Mouse (Mus musculus): ENCODE data around the gene Tecpr2.

DNA sequence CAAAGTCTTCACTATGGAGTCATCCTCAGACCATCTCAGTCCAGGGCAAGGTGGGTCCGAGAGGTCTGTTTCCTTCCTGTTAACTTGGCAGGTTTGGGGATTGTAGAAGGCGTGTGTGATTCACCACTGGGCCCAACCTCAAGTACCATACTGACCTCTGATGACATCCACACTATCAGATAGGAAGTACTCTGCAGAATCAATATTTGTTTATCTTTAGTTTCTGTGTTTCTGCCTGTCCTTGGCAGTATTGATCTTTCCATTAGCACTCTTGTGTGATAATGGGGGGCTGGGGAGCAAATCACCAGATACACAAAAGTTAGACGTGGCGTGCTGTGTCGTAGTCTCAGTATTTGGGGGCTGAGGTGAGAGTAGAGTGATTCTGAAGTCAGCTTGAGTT, 17.8 kb upstream of the Tecpr2 start:
- no peak for TF ChIP-seq CTCF (IDR thresholded peaks at IDR 0.05)
- TF ChIP-seq EP300 (IDR thresholded peaks at IDR 0.05; ENCODE audit: insufficient read depth, low read depth, low read length) = no peak
- TF ChIP-seq POLR2A (IDR thresholded peaks at IDR 0.05; ENCODE audit: insufficient read depth, low read depth, low read length) = no peak

All from heart, adult 2 months (tissue).